In genomic region chr10:80399191-80399972, GRCm38 (mm10) we compare ENCODE assay signal across 8 mouse cellular contexts. TPM values are rescaled to one million over a fixed set of nuclear protein-coding genes. Genes with fewer than 3 reads are reported as not detected.
A peak's percentile ranks its signal among the peaks of the same experiment; 100 is the strongest.
DNase-seq lines count a peak whose midpoint lies in the region; ATAC-seq lines count a peak whose summit lies in the region.

Mbd3 (minus strand) TSS chr10:80399550.

- H3K27me3 ChIP-seq in forebrain, embryonic 14.5 days (replicated peaks; ENCODE audit: control insufficient read depth, insufficient read depth, low read length), result no peaks in the 10 kb centered on the region
- no peaks in the 10 kb centered on the region for H3K27me3 ChIP-seq in neural tube, embryonic 15.5 days (replicated peaks)

- ATAC-seq in forebrain, embryonic 14.5 days, result peak; percentile 96
- peak; percentile 95 for ATAC-seq in neural tube, embryonic 15.5 days (ENCODE audit: low FRiP score)

- peaks cover 59% of the 10 kb centered on the region for H3K36me3 ChIP-seq in forebrain, embryonic 14.5 days (ENCODE audit: control insufficient read depth, insufficient read depth, low read length)
- H3K36me3 ChIP-seq in neural tube, embryonic 15.5 days, result peaks cover 45% of the 10 kb centered on the region

- intact Hi-C loops in heart, postnatal 14 days (cut with DNase I), result no loop called here

- H3K4me3 ChIP-seq in forebrain, embryonic 14.5 days (ENCODE audit: low read depth, low read length), result peak within 1 kb of the TSS; percentile 87
- H3K4me3 ChIP-seq in neural tube, embryonic 15.5 days (replicated peaks), result peak within 1 kb of the TSS; percentile 70

- H3K27ac ChIP-seq in forebrain, embryonic 14.5 days (ENCODE audit: low read depth, low read length), result peak within 1 kb of the TSS; percentile 99
- H3K27ac ChIP-seq in neural tube, embryonic 15.5 days (replicated peaks), result peak within 1 kb of the TSS; percentile 100

- peaks cover 18% of the 10 kb centered on the region for H3K4me1 ChIP-seq in forebrain, embryonic 14.5 days (ENCODE audit: control insufficient read depth, insufficient read depth, low read length)
- peaks cover 30% of the 10 kb centered on the region for H3K4me1 ChIP-seq in neural tube, embryonic 15.5 days

- peak within 1 kb of the TSS; percentile 92 for H3K9ac ChIP-seq in forebrain, embryonic 14.5 days (ENCODE audit: low read length)
- peak within 1 kb of the TSS; percentile 91 for H3K9ac ChIP-seq in neural tube, embryonic 15.5 days (replicated peaks)

- WGBS in forebrain, embryonic 14.5 days, result under 1% methylated on average over 62 of the region's 82 CpGs
- under 1% methylated on average over 77 of the region's 82 CpGs for WGBS in neural tube, embryonic 15.5 days

- DNase-seq in ES-CJ7 (ENCODE audit: low read depth, low spot score), result peak; percentile 100
- peak; percentile 100 for DNase-seq in cerebellum, adult 11 months
- DNase-seq in forebrain, embryonic 14.5 days (ENCODE audit: low spot score), result peak; percentile 100
- DNase-seq in heart, postnatal 14 days, result peak; percentile 99 to 100
- DNase-seq in layer of hippocampus, adult 11-12 months (ENCODE audit: low spot score), result peak; percentile 100
- peak; percentile 100 for DNase-seq in lung, adult 18-20 months
- DNase-seq in testis, postnatal 14 days (ENCODE audit: low spot score), result peak; percentile 100

- peak within 1 kb of the TSS; percentile 56 for H3K4me2 ChIP-seq in forebrain, embryonic 14.5 days (ENCODE audit: low read length)
- peak within 1 kb of the TSS; percentile 71 for H3K4me2 ChIP-seq in neural tube, embryonic 15.5 days

- no peaks in the 10 kb centered on the region for H3K9me3 ChIP-seq in forebrain, embryonic 14.5 days (replicated peaks; ENCODE audit: control insufficient read depth, low read length)
- no peaks in the 10 kb centered on the region for H3K9me3 ChIP-seq in neural tube, embryonic 15.5 days (replicated peaks)

RNA-seq across cellular contexts. Expression of gene Mbd3, which starts in this region (rescaled TPM):
- polyA plus RNA-seq in forebrain, embryonic 14.5 days (2014; fragmentation: Nextera tagmentation; extraction: Ambion mirVana), result 216 and 221 TPM in 2 replicates
- total RNA-seq in heart, postnatal 14 days (2021), result 10 to 100 TPM; 78.6 to 84.0 TPM
- polyA plus RNA-seq in neural tube, embryonic 15.5 days (2015; fragmentation: Nextera tagmentation; extraction: Ambion mirVana), result 195 and 209 TPM in 2 replicates

Comparison
In these comparisons a context has a peak if more than half of its experiments do, and no peak if none do; other contexts are left out.
1. Peak in every context shown above with its lines: DNase-seq, ATAC-seq, H3K4me3 ChIP-seq and H3K27ac ChIP-seq.